Mouse (Mus musculus) neutrophil, adult 83 days (primary cell): ENCODE data around the gene Dhx57. TPM values are rescaled to one million over a fixed set of nuclear protein-coding genes. Genes with fewer than 3 reads are reported as not detected.

ENCODE experiments used
- total RNA-seq, 2 experiments: library from RNA; stranded (reverse); gene quantifications; one replicate each; pipeline ENCODE4 v1.2.4; 2023

The Dhx57 gene
- 10 to 100 TPM; 10.4 to 11.3 TPM for total RNA-seq

DNA sequence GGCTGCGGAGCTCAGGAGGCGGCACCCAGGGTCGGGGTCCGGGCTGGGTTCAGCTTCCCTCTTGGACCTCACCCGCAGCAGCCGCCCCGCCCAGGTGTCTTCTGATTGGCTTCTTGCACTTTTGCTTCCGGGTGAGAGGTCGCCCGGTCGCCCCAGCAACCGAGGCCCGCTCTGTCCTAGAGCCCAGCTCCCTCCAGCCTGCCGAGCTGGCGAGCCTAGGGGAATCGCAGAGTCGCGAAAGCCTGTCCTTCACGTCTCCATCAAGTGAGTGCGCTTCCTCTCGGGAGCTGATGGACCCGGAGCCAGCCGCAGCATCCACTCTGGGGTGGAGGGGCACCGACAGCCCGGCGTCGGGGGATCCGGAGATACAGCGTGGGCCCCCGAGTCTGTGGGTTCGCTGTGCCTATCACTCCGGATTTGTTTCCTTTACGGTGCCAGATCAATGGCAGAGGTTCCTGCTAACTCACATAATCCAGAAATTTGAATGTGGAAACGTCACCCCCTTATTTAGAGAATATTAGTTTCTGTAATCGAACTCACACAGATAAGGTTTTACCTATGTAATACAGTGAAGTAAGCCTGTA, at the start of gene Dhx57, which contains the start of gene Morn2:
Gene Dhx57, minus strand, starts transcription at position 403 of the 584 bp plus-strand sequence.
Gene Morn2, plus strand, starts transcription at position 130 of the 584 bp plus-strand sequence.

GRCm38 (mm10) chr17:80307251-80307650, 17.0 kb upstream of the Dhx57 start, which contains the start of gene Arhgef33:
Gene Arhgef33 (plus strand): TSS chr17:80307407.

DNA sequence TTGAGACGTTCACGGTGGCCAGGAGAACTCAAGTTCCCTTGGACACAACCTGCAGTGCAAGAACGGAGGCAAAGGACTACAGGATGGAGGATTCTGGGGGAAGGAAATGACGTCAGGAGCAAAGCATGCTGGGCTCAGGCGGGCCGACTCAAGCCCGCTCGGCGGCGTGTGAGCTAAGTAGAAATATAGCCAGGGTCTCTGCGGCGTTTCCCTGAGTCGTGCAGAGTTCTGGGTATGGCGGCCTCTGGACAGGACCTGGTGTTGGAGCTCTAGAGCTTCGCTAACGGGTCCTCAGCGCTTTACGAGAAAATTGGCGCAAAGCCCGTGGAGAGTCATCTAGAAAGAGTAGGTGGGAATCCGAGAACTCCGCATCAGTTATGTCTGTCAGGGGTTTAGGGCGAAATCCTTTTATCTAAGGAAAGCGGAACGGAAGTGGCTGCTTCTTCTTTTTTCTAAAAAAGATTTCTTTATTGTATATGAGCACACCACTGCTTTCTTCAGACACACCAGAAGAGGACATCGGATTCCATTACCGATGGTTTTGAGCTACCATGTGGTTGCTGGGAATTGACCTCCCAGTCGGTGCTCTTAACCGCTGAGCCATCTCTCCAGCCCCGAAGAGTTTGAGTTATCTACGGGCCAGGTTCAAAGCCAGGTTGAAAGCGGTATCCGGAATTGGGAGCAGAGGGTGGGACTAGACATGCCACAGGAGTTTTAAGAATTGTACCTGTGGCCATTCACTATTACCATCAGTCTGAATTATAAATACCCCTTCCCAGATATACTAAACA, 65.8 kb downstream of the Dhx57 start, which contains the start of gene Gemin6:
Gene Gemin6, plus strand, starts transcription at position 116 of the 791 bp plus-strand sequence.

DNA sequence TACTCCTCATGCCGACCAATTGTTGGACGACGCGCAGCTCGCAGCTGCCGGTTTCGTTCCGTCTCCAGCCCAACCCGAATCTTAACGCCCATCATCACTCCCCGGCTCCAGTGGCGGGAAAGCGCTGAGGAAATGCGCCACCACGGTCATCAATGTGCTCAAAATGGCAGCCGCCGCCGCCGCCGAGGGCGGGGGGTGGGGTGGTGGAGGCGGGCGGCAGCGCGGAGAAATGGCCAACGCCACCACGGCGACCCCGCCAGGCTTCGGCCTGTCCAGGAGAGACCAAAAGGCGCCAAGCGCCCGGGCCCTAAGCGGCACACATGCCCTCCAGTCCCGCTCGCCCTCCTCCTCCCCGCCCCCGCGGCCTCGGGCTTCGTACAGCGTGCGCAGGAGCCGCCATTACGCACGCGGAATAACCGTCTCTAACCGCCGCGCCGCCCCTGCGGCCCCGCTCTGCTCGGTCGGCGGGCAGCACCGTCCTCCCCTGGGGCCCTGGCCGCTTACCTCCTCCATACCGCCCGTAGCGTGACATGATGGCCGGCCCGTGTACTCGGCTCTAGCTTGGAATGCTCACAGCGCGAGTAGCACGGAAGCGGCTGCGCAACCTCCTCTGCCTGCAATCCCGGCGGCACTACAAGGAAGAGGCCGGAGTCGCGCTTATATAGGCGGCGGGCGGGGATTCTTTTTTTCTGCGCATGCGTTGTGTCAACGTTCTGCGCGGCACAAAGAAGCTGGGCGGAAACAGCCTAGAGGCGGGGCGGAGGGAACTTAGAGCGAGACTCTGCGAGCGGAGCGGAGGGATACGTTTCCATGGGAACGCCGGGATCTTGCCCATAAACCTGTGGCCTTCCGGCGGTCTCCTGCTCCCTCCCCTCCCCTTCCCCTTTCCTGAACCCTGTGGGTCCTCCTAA, 83.3 kb downstream of the Dhx57 start, which contains the start of the genes Srsf7 and Ttc39d:
Gene Srsf7, minus strand, starts transcription at position 637 of the 911 bp plus-strand sequence.
Gene Ttc39d, plus strand, starts transcription at position 790 of the 911 bp plus-strand sequence.

Other genes with a start within 250 kb of the Dhx57 start
- 10 to 100 TPM; 73.9 to 81.6 TPM for gene Hnrnpll, start 228.1 kb downstream of the Dhx57 start, total RNA-seq
- gene Galm, start 163.0 kb downstream of the Dhx57 start, total RNA-seq, result 10 to 100 TPM in 1 of 2 experiments, 1 to 10 TPM in 1; 9.7 to 10.2 TPM
- gene Srsf7, start 83.2 kb downstream of the Dhx57 start, total RNA-seq, result 100 to 1,000 TPM; 165 to 188 TPM
- gene Ttc39d, start 83.0 kb downstream of the Dhx57 start, total RNA-seq, result not detected
- gene Gemin6, start 66.0 kb downstream of the Dhx57 start, total RNA-seq, result 1 to 10 TPM; 3.3 to 4.2 TPM
- 1 to 10 TPM in 1 of 2 experiments, under 1 TPM in 1; 0.77 to 1.9 TPM for gene Morn2, start 273 bp downstream of the Dhx57 start, total RNA-seq
- gene Arhgef33, start 16.9 kb upstream of the Dhx57 start, total RNA-seq, result not detected
- not detected for gene Gm10190, start 83.1 kb upstream of the Dhx57 start, total RNA-seq
- gene Sos1, start 190.0 kb upstream of the Dhx57 start, total RNA-seq, result 10 to 100 TPM; 11.7 to 13.5 TPM